Mouse (Mus musculus) testis, adult 2 months (tissue): ENCODE results near the gene Atg7. TPM values are rescaled to one million over a fixed set of nuclear protein-coding genes. Genes with fewer than 3 reads are reported as not detected.

Source experiments
- H3K27ac ChIP-seq: fragments of 200-500 bp; 2 replicates; pipeline ENCODE4 v1.5.1; 2012; ENCODE audit warnings: low read depth, low read length; ENCODE audit not compliant: control insufficient read depth, insufficient read depth
- H3K27me3 ChIP-seq: fragments of 200-500 bp; 2 replicates; pipeline ENCODE4 v1.6.1; 2012; ENCODE audit warnings: mild to moderate bottlenecking, low read length, moderate library complexity; ENCODE audit not compliant: control insufficient read depth, insufficient read depth
- H3K36me3 ChIP-seq: fragments of 200-500 bp; 2 replicates; pipeline ENCODE4 v1.6.1; 2012; ENCODE audit warnings: mild to moderate bottlenecking, low read length; ENCODE audit not compliant: control insufficient read depth, insufficient read depth
- H3K4me1 ChIP-seq: fragments of 200-500 bp; 2 replicates; pipeline ENCODE4 v1.6.1; 2012; ENCODE audit warnings: low read length; ENCODE audit not compliant: control insufficient read depth, insufficient read depth
- H3K4me3 ChIP-seq: fragments of 200-500 bp; 2 replicates; pipeline ENCODE4 v1.5.1; 2012; ENCODE audit warnings: low read depth, mild to moderate bottlenecking, low read length, moderate library complexity, mixed read lengths; ENCODE audit not compliant: control insufficient read depth
- CTCF ChIP-seq: fragments of 200-500 bp; IDR thresholded peaks from 2 replicates; pipeline ENCODE4 v1.5.1; 2012; ENCODE audit warnings: low read depth, mild to moderate bottlenecking, inconsistent platforms, low read length, moderate library complexity; ENCODE audit not compliant: control insufficient read depth, insufficient read depth, insufficient replicate concordance
- POLR2A ChIP-seq: fragments of 200-500 bp; IDR thresholded peaks from 2 replicates; pipeline ENCODE4 v1.6.1; 2012; ENCODE audit warnings: low read depth, mild to moderate bottlenecking, inconsistent platforms, low read length, moderate library complexity; ENCODE audit not compliant: control insufficient read depth
- polyA plus RNA-seq: library from polyadenylated mRNA; depleted of rRNA; stranded (reverse); fragments of >200 nt; gene quantifications from 2 replicates; pipeline ENCODE4 v1.2.3, GENCODE M21; 2012

Gene Atg7
- polyA plus RNA-seq, 1 experiment, result 52.0 TPM

GRCm38 (mm10) chr6:114648352-114649030 is 5.6 kb downstream of the Atg7 start:
- no peak overlapping the region for H3K4me3 ChIP-seq
- H3K4me1 ChIP-seq, result peaks cover 2% of the 10 kb centered on the region
- H3K36me3 ChIP-seq, result no peaks in the 10 kb centered on the region
- H3K27ac ChIP-seq, result no peak overlapping the region
- TF ChIP-seq CTCF (no peak), POLR2A (no peak)
- H3K27me3 ChIP-seq, result no peaks in the 10 kb centered on the region

DNA sequence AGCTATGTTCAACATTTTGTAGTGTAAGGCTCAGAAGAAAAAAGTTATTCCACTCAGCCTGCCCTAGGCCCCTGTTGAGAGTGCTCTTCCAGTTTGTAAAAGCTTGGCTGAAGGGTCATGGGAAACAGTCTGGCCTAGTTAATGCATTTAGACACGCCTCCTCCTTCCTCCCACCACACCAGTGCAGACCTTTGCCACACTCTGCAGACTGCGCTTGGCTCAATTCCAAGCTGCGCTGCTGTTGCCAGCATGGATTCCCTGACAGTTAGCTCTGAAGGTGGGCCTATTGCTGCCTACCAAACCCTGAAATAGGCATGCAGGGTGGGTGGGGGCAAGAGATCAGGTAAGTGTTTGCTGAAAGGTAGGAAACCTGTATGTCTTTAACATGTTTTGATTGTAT is 9.3 kb downstream of the Atg7 start:
- TF ChIP-seq CTCF (no peak), POLR2A (no peak)
- Histone ChIP-seq H3K4me3 (no peak overlapping the region), H3K4me1 (no peaks in the 10 kb centered on the region), H3K27me3 (no peaks in the 10 kb centered on the region), H3K36me3 (no peaks in the 10 kb centered on the region), H3K27ac (no peak overlapping the region)

DNA sequence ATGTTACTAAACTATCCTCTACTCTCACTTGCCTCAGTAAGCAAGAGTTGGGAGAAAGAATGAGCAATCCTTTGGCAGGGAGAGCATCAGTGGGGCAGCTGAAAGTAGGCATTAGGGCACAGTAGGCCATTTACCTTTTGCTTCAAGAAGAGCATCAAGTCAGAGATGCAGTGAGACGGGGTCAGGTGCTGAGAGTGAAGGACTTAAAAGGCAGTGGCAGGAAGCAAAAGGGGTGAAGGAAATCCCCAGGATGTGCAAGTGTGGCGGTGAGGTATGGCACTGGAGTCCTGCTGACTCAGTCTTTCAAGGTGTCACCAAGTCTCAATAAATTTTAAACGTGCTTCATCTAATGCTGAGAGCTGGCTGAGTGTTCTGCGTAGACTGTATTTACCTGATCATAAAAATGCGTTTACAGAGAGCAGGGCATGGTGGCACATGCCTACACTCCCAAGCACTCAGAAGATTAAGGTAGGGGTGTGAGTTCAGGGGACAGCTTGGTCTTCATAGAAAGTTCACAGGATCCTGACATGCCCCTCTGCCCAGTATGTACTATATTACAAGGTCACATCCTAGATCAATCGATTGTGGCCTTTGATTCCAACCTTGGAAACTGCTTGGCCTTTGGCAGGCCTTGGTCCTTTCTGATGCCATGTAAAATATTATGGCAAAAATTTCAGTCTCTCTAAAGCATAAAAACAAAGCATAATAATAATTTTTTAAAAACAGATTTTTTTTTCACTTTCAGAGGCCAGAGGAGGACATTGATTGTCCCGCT is 14.1 kb downstream of the Atg7 start:
- Histone ChIP-seq H3K27me3 (no peaks in the 10 kb centered on the region), H3K4me3 (no peak overlapping the region), H3K27ac (no peak overlapping the region), H3K4me1 (no peaks in the 10 kb centered on the region), H3K36me3 (no peaks in the 10 kb centered on the region)
- TF ChIP-seq CTCF, result no peak
- TF ChIP-seq POLR2A, result no peak

DNA sequence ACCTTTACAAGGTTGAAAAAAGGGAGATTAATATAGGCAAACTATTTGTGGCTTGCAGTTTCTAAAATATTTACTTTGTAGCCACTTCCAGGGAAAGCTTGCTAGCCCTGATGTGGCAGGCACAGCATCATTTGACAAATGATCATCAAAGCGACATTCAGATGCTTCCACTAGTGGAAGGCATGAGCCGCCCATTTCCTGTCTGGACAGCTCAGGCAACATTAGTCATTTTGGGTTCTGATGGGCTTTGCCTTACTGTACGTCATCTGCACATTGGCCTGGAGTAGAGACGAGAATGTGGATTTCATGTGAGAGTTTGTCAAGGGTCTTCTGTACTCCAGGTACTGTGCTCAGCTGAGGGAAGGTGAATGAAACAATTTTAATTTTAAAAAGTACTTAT is 14.9 kb downstream of the Atg7 start:
- no peaks in the 10 kb centered on the region for H3K27me3 ChIP-seq
- no peak overlapping the region for H3K4me3 ChIP-seq
- H3K27ac ChIP-seq, result no peak overlapping the region
- no peak for TF ChIP-seq CTCF
- no peak for TF ChIP-seq POLR2A
- H3K4me1 ChIP-seq, result no peaks in the 10 kb centered on the region
- H3K36me3 ChIP-seq, result no peaks in the 10 kb centered on the region

GRCm38 (mm10) chr6:114659278-114659991 is 16.5 kb downstream of the Atg7 start:
- no peaks in the 10 kb centered on the region for H3K4me1 ChIP-seq
- H3K27me3 ChIP-seq, result no peaks in the 10 kb centered on the region
- TF ChIP-seq CTCF (no peak), POLR2A (0 out of 2 replicates have a peak, but pooled peaks have one; percentile 11)
- H3K36me3 ChIP-seq, result no peaks in the 10 kb centered on the region
- H3K27ac ChIP-seq, result no peak overlapping the region
- peak overlapping the region; percentile 17 for H3K4me3 ChIP-seq

DNA sequence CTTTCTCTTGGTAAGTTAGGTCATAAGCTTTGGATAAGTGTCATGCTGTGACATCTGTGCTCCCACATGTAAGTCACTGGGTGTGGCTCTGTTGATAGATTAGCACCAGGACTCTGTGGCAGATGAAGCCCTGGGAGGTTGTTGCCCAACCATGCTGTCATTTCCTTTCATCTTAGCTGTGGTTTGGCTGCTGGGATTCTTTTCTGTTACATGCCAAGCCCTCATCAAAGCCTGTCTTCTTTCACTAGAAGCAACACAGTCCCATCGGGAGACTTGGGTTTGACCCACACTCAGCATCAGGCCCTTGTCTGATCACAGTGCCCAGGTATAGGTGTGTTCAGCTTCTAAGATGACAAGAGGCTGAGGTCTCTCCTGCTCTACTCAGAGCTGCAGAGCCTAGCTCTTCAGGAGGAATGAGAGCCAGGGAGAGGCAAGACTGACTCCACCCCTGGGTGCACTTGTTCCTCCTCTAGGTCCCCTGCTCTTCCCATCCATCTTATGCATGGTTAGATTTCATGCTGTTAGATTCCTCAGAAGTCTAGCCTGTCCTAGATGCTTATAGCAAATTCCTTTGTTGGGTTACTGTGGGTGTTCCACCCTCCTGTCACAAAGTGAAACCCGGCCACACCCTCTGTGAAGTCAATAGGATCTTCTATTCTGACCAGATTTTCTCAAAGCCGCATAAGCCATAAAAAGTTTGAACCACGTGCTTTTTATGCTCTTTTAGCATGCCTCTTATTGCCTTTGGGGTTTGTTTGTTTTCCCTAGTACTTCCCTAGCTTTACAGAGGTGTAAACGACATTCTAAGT is 17.3 kb downstream of the Atg7 start:
- Histone ChIP-seq H3K4me3 (no peak overlapping the region), H3K36me3 (no peaks in the 10 kb centered on the region), H3K27ac (peak overlapping the region; percentile 32; the same call in 1 of the 2 replicates), H3K4me1 (no peaks in the 10 kb centered on the region), H3K27me3 (no peaks in the 10 kb centered on the region)
- TF ChIP-seq CTCF (no peak), POLR2A (0 out of 2 replicates have a peak, but pooled peaks have one; percentile 7)
